Mouse (Mus musculus) kidney, postnatal 36 days (tissue): ENCODE results near the gene Hadhb.

Experiments used
- DNase-seq, 2 experiments: peaks; one replicate each; pipeline ENCODE4 v3.0.0; 2021 to 2022; ENCODE audit warnings: mixed read lengths in 2 of 2

Gene Hadhb

GRCm38 (mm10) chr5:30131246-30131645, 23.8 kb upstream of the Hadhb start:
- DNase-seq = no peak

- DNase-seq = no peak
Measured at GRCm38 (mm10) chr5:30132173-30132572, 22.9 kb upstream of the Hadhb start.

GRCm38 (mm10) chr5:30135711-30136231, 19.3 kb upstream of the Hadhb start:
- no peak for DNase-seq

- no peak for DNase-seq
Measured at GRCm38 (mm10) chr5:30137271-30137670, 17.8 kb upstream of the Hadhb start.

GRCm38 (mm10) chr5:30138193-30138592, 16.9 kb upstream of the Hadhb start:
- DNase-seq = no peak

- DNase-seq = no peak
Measured at GRCm38 (mm10) chr5:30146526-30146925, 8.5 kb upstream of the Hadhb start.

- DNase-seq = no peak
Measured at GRCm38 (mm10) chr5:30148133-30148920, 6.7 kb upstream of the Hadhb start.

- DNase-seq = peak; percentile 54 to 77
Measured at GRCm38 (mm10) chr5:30152007-30152406, 3.0 kb upstream of the Hadhb start.

GRCm38 (mm10) chr5:30152413-30152812, 2.6 kb upstream of the Hadhb start:
- peak; percentile 36 to 68 for DNase-seq

GRCm38 (mm10) chr5:30153222-30153621, 1.8 kb upstream of the Hadhb start:
- DNase-seq = peak in 1 of 2 experiments; percentile 48

GRCm38 (mm10) chr5:30154013-30154412, 1.0 kb upstream of the Hadhb start:
- DNase-seq = no peak

GRCm38 (mm10) chr5:30155395-30155792, 346 bp downstream of the Hadhb start:
- DNase-seq = no peak

- DNase-seq = peak in 1 of 2 experiments; percentile 30
Measured at GRCm38 (mm10) chr5:30155821-30156629, 977 bp downstream of the Hadhb start.

- DNase-seq = no peak
Measured at GRCm38 (mm10) chr5:30159601-30160000, 4.6 kb downstream of the Hadhb start.

- no peak for DNase-seq
Measured at GRCm38 (mm10) chr5:30161836-30162235, 6.8 kb downstream of the Hadhb start.

- no peak for DNase-seq
Measured at GRCm38 (mm10) chr5:30162339-30162738, 7.3 kb downstream of the Hadhb start.

GRCm38 (mm10) chr5:30165234-30165946, 10.3 kb downstream of the Hadhb start:
- no peak for DNase-seq

- peak in 1 of 2 experiments; percentile 31 for DNase-seq
Measured at GRCm38 (mm10) chr5:30170303-30170940, 15.4 kb downstream of the Hadhb start.

- DNase-seq = peak in 1 of 2 experiments; percentile 52
Measured at GRCm38 (mm10) chr5:30172115-30172514, 17.1 kb downstream of the Hadhb start.

GRCm38 (mm10) chr5:30172931-30173692, 18.1 kb downstream of the Hadhb start:
- DNase-seq = no peak

- no peak for DNase-seq
Measured at GRCm38 (mm10) chr5:30175811-30176210, 20.8 kb downstream of the Hadhb start.
